Mouse (Mus musculus): ENCODE results near the gene Gsdma2. TPM values are rescaled to one million over a fixed set of nuclear protein-coding genes. Genes with fewer than 3 reads are reported as not detected.
A peak's percentile ranks its signal among the peaks of the same experiment; 100 is the strongest.
"Not testable (repeated sequence)": the region's sequence is repeated elsewhere in the genome, so short reads cannot be mapped to it uniquely, and the experiment has no call there.

Gsdma2 gene
- polyA plus RNA-seq, 1 experiment from 2014 or later = not detected

DNA sequence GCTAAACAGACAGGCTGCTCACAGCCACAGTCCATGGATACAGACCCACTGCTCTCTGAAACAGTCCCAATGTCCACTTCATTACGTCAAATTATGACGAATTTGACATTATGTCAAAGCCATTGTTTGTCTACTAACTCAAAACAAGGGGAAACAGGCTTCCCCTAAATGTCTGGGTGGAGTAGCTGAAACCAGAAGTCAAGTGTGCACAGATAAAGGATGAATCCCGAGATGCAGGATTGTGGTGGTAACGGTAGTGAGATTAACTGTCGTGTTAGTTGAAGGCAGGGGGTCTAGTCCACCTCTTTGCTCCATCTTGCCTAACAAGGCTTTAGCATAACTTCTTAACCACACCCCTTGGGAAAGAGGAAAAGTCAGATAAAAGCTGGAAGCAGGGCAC is 25.9 kb downstream of the Gsdma2 start:
- Histone ChIP-seq H3K4me1 (replicated peaks; ENCODE audit: control insufficient read depth, insufficient read depth, low read length) (no peaks in the 10 kb centered on the region), H3K36me3 (ENCODE audit: control insufficient read depth, insufficient read depth, low read length) (no peaks in the 10 kb centered on the region), H3K9me3 (ENCODE audit: control insufficient read depth, low read length) (no peaks in the 10 kb centered on the region), H3K27ac (ENCODE audit: low read depth) (no peak overlapping the region), H3K9ac (ENCODE audit: low read length) (no peak overlapping the region), H3K27me3 (replicated peaks; ENCODE audit: control insufficient read depth, insufficient read depth, low read length) (peaks cover 9% of the 10 kb centered on the region), H3K4me3 (ENCODE audit: low read depth, low read length) (no peak overlapping the region), H3K4me2 (ENCODE audit: low read length) (no peak overlapping the region)
- WGBS = 86% methylated on average over 5 of the region's 5 CpGs
- DNase-seq (ENCODE audit: low spot score) = no peak
- no peak for ATAC-seq (replicated peaks; ENCODE audit: low FRiP score, low TSS enrichment, low read depth)

GRCm38 (mm10) chr11:98673136-98673535 is 26.6 kb downstream of the Gsdma2 start:
- H3K4me1 ChIP-seq (replicated peaks; ENCODE audit: control insufficient read depth, insufficient read depth, low read length); ATAC-seq (replicated peaks; ENCODE audit: low FRiP score, low TSS enrichment, low read depth); H3K4me2 ChIP-seq (ENCODE audit: low read length); H3K4me3 ChIP-seq (ENCODE audit: low read depth, low read length); H3K9me3 ChIP-seq (ENCODE audit: control insufficient read depth, low read length); H3K27me3 ChIP-seq (replicated peaks; ENCODE audit: control insufficient read depth, insufficient read depth, low read length); H3K27ac ChIP-seq (ENCODE audit: low read depth); H3K9ac ChIP-seq (ENCODE audit: low read length); H3K36me3 ChIP-seq (ENCODE audit: control insufficient read depth, insufficient read depth, low read length): not testable (repeated sequence)
- peak; percentile 75 for DNase-seq (ENCODE audit: low spot score)
- 10% methylated on average over 6 of the region's 7 CpGs for WGBS

- Histone ChIP-seq H3K4me2 (ENCODE audit: low read length) (no peak overlapping the region), H3K4me1 (replicated peaks; ENCODE audit: control insufficient read depth, insufficient read depth, low read length) (0 out of 2 replicates have a peak, but pooled peaks cover 2% of the 10 kb centered on the region), H3K36me3 (ENCODE audit: control insufficient read depth, insufficient read depth, low read length) (no peaks in the 10 kb centered on the region), H3K9ac (ENCODE audit: low read length) (no peak overlapping the region), H3K27me3 (replicated peaks; ENCODE audit: control insufficient read depth, insufficient read depth, low read length) (no peaks in the 10 kb centered on the region), H3K4me3 (ENCODE audit: low read depth, low read length) (no peak overlapping the region), H3K27ac (ENCODE audit: low read depth) (no peak overlapping the region), H3K9me3 (ENCODE audit: control insufficient read depth, low read length) (no peaks in the 10 kb centered on the region)
- 24% methylated on average over 7 of the region's 7 CpGs for WGBS
- DNase-seq (ENCODE audit: low spot score) (no peak), ATAC-seq (replicated peaks; ENCODE audit: low FRiP score, low TSS enrichment, low read depth) (no peak)
Observed at GRCm38 (mm10) chr11:98675829-98676363, 29.3 kb downstream of the Gsdma2 start.

GRCm38 (mm10) chr11:98680023-98680422 is 33.5 kb downstream of the Gsdma2 start:
- H3K4me2 ChIP-seq (ENCODE audit: low read length) = no peak overlapping the region
- H3K36me3 ChIP-seq (ENCODE audit: control insufficient read depth, insufficient read depth, low read length) = no peaks in the 10 kb centered on the region; the same call in 1 of the 2 replicates
- WGBS = 97% methylated on average over 1 of the region's 1 CpGs
- no peaks in the 10 kb centered on the region for H3K27me3 ChIP-seq (replicated peaks; ENCODE audit: control insufficient read depth, insufficient read depth, low read length)
- DNase-seq (ENCODE audit: low spot score) = no peak
- H3K9ac ChIP-seq (ENCODE audit: low read length) = no peak overlapping the region
- H3K4me1 ChIP-seq (replicated peaks; ENCODE audit: control insufficient read depth, insufficient read depth, low read length) = peaks cover 16% of the 10 kb centered on the region
- no peak overlapping the region for H3K4me3 ChIP-seq (ENCODE audit: low read depth, low read length)
- H3K9me3 ChIP-seq (ENCODE audit: control insufficient read depth, low read length) = no peaks in the 10 kb centered on the region
- no peak for ATAC-seq (replicated peaks; ENCODE audit: low FRiP score, low TSS enrichment, low read depth)
- no peak overlapping the region for H3K27ac ChIP-seq (ENCODE audit: low read depth)

- H3K4me2 ChIP-seq (ENCODE audit: low read length); H3K9ac ChIP-seq (ENCODE audit: low read length); H3K9me3 ChIP-seq (ENCODE audit: control insufficient read depth, low read length); H3K4me3 ChIP-seq (ENCODE audit: low read depth, low read length); H3K27me3 ChIP-seq (replicated peaks; ENCODE audit: control insufficient read depth, insufficient read depth, low read length); DNase-seq (ENCODE audit: low spot score); H3K27ac ChIP-seq (ENCODE audit: low read depth); ATAC-seq (replicated peaks; ENCODE audit: low FRiP score, low TSS enrichment, low read depth); H3K36me3 ChIP-seq (ENCODE audit: control insufficient read depth, insufficient read depth, low read length): not testable (repeated sequence)
- peaks cover 16% of the 10 kb centered on the region for H3K4me1 ChIP-seq (replicated peaks; ENCODE audit: control insufficient read depth, insufficient read depth, low read length)
- WGBS = 81% methylated on average over 4 of the region's 4 CpGs
Observed at GRCm38 (mm10) chr11:98680595-98680994, 34.0 kb downstream of the Gsdma2 start.

- DNase-seq (ENCODE audit: low spot score) (no peak), ATAC-seq (replicated peaks; ENCODE audit: low FRiP score, low TSS enrichment, low read depth) (no peak)
- 80% methylated on average over 4 of the region's 4 CpGs for WGBS
- Histone ChIP-seq H3K36me3 (ENCODE audit: control insufficient read depth, insufficient read depth, low read length) (peaks cover 12% of the 10 kb centered on the region), H3K27ac (ENCODE audit: low read depth) (no peak overlapping the region), H3K4me2 (ENCODE audit: low read length) (peak overlapping the region; percentile 59), H3K4me3 (ENCODE audit: low read depth, low read length) (no peak overlapping the region), H3K4me1 (replicated peaks; ENCODE audit: control insufficient read depth, insufficient read depth, low read length) (peaks cover 16% of the 10 kb centered on the region), H3K27me3 (replicated peaks; ENCODE audit: control insufficient read depth, insufficient read depth, low read length) (no peaks in the 10 kb centered on the region), H3K9ac (ENCODE audit: low read length) (no peak overlapping the region), H3K9me3 (ENCODE audit: control insufficient read depth, low read length) (no peaks in the 10 kb centered on the region)
Observed at GRCm38 (mm10) chr11:98681186-98681585, 34.6 kb downstream of the Gsdma2 start.

GRCm38 (mm10) chr11:98681786-98682745 is 35.5 kb downstream of the Gsdma2 start, which contains the start of gene Psmd3:
Gene Psmd3, plus strand, starts transcription at chr11:98682554.
- H3K27me3 ChIP-seq (replicated peaks; ENCODE audit: control insufficient read depth, insufficient read depth, low read length) = no peaks in the 10 kb centered on the region
- no peaks in the 10 kb centered on the region for H3K9me3 ChIP-seq (ENCODE audit: control insufficient read depth, low read length)
- peak within 1 kb of the TSS; percentile 92 for H3K4me3 ChIP-seq (ENCODE audit: low read depth, low read length)
- peak within 1 kb of the TSS; percentile 88 for H3K4me2 ChIP-seq (ENCODE audit: low read length)
- peaks cover 16% of the 10 kb centered on the region for H3K4me1 ChIP-seq (replicated peaks; ENCODE audit: control insufficient read depth, insufficient read depth, low read length)
- H3K27ac ChIP-seq (ENCODE audit: low read depth) = peak within 1 kb of the TSS; percentile 75
- peaks cover 19% of the 10 kb centered on the region for H3K36me3 ChIP-seq (ENCODE audit: control insufficient read depth, insufficient read depth, low read length)
- 5% methylated on average over 45 of the region's 45 CpGs for WGBS
- peak; percentile 96 for ATAC-seq (replicated peaks; ENCODE audit: low FRiP score, low TSS enrichment, low read depth)
- DNase-seq (ENCODE audit: low spot score) = peak; percentile 99
- peak within 1 kb of the TSS; percentile 95 for H3K9ac ChIP-seq (ENCODE audit: low read length)

DNA sequence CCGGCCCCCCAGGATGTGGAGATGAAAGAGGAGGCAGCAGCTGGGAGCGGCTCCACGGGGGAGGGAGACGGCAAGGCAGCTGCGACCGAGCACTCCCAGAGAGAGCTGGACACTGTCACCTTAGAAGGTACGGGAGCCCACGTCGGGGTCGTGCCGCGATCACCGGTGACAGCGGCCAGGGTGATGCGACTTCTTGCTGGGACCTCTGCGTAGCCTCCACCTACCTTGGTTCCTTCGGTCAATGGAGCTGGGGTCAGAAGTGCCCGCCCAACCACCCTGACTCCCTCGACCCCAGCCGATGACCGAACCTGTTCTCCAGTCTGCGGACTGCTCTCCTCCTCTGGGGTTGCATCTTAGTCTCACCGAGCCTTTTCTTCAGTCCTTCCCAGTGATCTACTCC is 36.3 kb downstream of the Gsdma2 start:
- WGBS = 0% methylated on average over 23 of the region's 23 CpGs

More for the DNA sequence above, 36.3 kb downstream of the Gsdma2 start:
- DNase-seq (ENCODE audit: low spot score) = no peak
- peak; percentile 33 for ATAC-seq (replicated peaks; ENCODE audit: low FRiP score, low TSS enrichment, low read depth)
- Histone ChIP-seq H3K9ac (ENCODE audit: low read length) (peak overlapping the region; percentile 95), H3K9me3 (ENCODE audit: control insufficient read depth, low read length) (no peaks in the 10 kb centered on the region), H3K27ac (ENCODE audit: low read depth) (peak overlapping the region; percentile 75; the same call in 1 of the 2 replicates), H3K4me2 (ENCODE audit: low read length) (peak overlapping the region; percentile 88), H3K4me1 (replicated peaks; ENCODE audit: control insufficient read depth, insufficient read depth, low read length) (peaks cover 16% of the 10 kb centered on the region), H3K36me3 (ENCODE audit: control insufficient read depth, insufficient read depth, low read length) (peaks cover 27% of the 10 kb centered on the region), H3K27me3 (replicated peaks; ENCODE audit: control insufficient read depth, insufficient read depth, low read length) (no peaks in the 10 kb centered on the region), H3K4me3 (ENCODE audit: low read depth, low read length) (peak overlapping the region; percentile 92)
